Mouse (Mus musculus): ENCODE measurements around the gene Dis3l2.

Dis3l2 gene

GRCm38 (mm10) chr1:86916355-86916984 is 212.9 kb downstream of the Dis3l2 start:
- DNase-seq (ENCODE audit: low read depth, low spot score): no peak

- DNase-seq (ENCODE audit: low read depth, low spot score): no peak
These were observed 222.2 kb downstream of the Dis3l2 start for GRCm38 (mm10) chr1:86925776-86926175.

- no peak for DNase-seq (ENCODE audit: low read depth, low spot score)
These were observed 228.2 kb downstream of the Dis3l2 start for GRCm38 (mm10) chr1:86931606-86932379.

DNA sequence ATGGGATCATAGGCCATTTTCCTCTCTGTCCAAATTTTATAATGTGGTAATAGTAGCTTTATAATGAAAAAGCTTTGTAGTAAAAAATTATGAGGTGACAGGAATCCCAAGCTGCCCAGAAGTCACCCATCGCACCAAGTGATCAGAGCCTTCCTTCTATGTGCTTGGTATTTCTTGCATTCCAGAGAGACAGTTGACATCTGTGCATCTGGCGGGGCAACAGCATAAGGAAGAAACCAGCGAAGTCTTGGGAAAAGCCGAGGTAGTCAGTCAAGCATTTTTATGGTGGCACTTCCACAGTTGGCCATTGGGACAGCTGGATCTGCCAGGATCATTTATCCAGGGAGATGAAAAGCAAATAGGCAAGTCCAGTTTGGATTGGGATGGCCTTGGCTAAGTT is 229.2 kb downstream of the Dis3l2 start:
- DNase-seq (ENCODE audit: low read depth, low spot score): no peak

GRCm38 (mm10) chr1:86933656-86934055 is 230.0 kb downstream of the Dis3l2 start:
- no peak for DNase-seq (ENCODE audit: low read depth, low spot score)

DNA sequence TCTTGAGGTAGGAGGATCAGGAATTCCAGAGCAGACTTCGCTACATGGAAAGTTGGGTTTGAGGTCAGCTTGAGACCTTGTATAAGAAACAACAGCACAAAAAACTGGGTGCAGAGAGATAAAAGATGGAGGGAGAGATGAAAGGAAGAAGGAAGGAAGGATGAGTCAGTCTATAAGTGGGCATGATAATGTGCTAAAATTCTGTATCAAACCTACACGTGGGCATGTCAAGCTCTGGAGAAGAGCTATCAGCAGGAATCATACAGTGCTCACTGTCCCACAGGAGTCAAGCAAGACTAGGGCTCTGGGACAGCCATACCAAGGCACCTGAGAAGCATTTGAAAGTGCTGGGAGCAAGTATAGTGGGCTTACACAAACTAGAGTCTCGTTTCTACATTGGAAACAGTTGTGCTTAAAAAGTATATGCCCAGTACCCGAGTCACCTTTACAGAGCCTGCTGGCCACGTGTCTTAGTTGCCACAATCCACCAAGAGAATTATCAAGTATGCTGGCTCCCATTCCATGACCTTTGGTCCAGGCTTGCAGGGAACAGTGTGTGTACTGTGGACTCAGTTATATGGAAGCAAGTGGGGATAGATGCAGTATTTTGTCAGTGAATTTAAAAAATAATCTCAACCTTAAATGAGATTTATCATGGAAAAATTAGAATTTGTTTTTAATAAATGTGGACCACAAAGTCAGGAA is 248.0 kb downstream of the Dis3l2 start:
- no peak for DNase-seq (ENCODE audit: low read depth, low spot score)

- DNase-seq (ENCODE audit: low read depth, low spot score): no peak
These were observed 252.2 kb downstream of the Dis3l2 start for GRCm38 (mm10) chr1:86955801-86956200.

- peak; percentile 8 for DNase-seq (ENCODE audit: low read depth, low spot score)
These were observed 264.8 kb downstream of the Dis3l2 start for GRCm38 (mm10) chr1:86968261-86968964.

GRCm38 (mm10) chr1:86969173-86969725 is 265.6 kb downstream of the Dis3l2 start:
- no peak for DNase-seq (ENCODE audit: low read depth, low spot score)

DNA sequence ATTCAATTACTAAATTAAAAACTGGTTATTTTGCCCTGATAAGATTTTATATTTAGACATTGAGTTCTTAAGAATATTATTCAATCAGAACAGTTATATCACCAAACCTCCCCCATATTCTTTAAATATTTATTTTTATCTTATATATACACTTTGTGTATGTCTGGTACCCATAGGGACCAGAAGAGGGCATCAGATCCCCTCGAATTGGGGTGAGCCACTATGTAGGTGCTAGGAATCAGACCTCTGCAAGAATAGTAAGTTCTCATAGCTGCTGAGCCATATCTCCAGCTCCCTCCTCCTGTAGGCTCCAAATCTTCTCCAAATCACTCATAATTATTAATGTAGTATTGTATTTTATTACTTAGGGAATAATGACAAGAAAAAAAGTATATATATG is 269.1 kb downstream of the Dis3l2 start:
- DNase-seq (ENCODE audit: low read depth, low spot score): no peak

- DNase-seq (ENCODE audit: low read depth, low spot score): no peak
These were observed 273.4 kb downstream of the Dis3l2 start for GRCm38 (mm10) chr1:86977018-86977417.

DNA sequence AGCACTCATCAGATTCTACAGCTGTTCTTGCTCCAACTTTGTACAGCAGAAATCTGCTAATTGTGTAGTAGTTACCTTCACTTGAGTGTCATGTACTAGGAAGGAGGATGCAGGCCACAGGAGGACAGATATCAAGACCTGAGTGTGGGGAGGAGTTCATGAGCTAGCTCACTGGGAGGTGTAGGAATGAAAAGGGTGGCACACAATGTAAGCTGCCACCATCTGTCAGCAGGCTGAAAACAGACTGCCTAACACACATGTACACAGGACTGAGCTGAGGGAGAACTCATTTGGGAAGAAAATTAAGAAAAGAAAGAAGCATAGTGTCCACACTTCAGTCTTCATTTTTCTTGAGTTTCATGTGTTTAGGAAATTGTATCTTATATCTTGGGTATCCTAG is 282.8 kb downstream of the Dis3l2 start:
- no peak for DNase-seq (ENCODE audit: low read depth, low spot score)

DNA sequence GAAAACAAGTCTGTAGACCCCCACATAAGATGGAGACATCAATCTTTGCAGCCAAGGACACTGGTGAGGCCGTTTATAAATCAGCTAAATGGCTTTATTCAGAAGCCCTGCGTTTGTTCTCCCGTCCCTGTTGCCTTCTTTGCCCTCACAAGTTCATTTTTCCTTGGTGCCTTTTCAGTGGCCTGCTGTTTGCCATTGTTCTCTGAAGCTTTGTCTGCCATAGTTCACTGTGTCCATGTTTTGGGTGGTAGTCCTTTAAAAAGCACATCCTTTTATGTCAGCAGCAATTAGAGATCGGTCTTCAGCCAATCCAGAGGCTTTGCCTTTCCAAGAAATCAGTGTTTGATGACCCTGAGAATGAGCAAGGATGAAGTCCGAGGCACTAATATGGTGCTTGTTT is 289.2 kb downstream of the Dis3l2 start:
- DNase-seq (ENCODE audit: low read depth, low spot score): no peak

- no peak for DNase-seq (ENCODE audit: low read depth, low spot score)
These were observed 290.4 kb downstream of the Dis3l2 start for GRCm38 (mm10) chr1:86994023-86994422.

DNA sequence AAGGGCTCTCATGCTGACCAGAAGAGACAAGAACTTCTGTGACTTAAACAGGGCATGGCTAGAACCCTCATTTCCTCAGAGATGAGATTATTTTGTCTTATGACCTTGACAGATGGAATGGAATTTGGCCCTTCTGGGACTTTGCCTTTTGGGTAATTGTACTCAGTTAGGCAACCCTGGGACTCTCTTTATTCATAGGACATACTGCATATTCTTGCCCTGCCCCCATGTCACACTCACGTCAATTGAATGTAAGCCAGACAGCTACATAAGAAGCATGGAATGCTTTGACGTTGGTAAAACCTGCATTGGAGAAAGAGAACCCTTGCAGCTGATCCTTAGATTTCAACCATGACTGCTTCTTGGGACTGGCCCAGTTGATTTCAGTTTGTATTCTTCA is 294.4 kb downstream of the Dis3l2 start:
- DNase-seq (ENCODE audit: low read depth, low spot score): no peak

DNA sequence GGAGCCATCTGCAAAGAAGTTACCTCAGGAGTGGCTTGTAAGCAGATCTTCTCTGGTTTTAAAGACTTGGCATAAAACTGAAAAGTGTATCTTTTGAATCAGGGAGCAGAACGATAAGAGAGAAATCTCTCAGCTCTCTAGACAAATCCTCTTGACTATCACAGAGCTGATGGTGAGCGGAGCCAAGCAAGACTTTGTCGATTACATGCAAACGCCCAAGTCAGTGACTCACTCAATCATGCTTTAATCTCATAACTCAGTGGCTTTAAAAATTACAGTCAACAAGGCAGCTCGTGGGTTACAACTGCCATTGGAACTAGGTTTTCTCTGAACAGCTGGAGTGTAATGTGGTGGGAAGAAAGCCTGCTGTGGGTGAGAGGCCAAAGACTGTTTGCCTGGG is 297.8 kb downstream of the Dis3l2 start:
- DNase-seq (ENCODE audit: low read depth, low spot score): no peak

- DNase-seq (ENCODE audit: low read depth, low spot score): no peak
These were observed 299.0 kb downstream of the Dis3l2 start for GRCm38 (mm10) chr1:87002545-87003168.

DNA sequence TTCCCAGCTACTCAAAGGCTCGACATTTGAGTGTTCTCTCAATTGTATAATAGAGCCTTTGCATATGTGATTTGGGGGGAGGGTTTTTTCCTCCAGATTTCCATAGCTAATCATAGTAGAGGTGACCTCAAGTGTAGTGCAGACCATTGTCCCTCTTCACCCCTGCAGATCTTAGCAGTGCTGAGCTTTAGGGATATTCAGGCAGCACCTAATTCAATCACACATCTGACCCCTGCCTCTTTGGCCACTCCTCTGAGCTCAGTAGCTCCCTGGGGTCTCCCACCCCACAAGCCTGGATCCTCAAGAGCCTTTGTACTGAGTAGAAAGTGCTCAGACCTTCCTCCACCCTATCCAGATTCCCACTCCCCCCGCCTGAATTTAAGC is 299.6 kb downstream of the Dis3l2 start:
- no peak for DNase-seq (ENCODE audit: low read depth, low spot score)

- no peak for DNase-seq (ENCODE audit: low read depth, low spot score)
These were observed 302.8 kb downstream of the Dis3l2 start for GRCm38 (mm10) chr1:87006425-87006824.

DNA sequence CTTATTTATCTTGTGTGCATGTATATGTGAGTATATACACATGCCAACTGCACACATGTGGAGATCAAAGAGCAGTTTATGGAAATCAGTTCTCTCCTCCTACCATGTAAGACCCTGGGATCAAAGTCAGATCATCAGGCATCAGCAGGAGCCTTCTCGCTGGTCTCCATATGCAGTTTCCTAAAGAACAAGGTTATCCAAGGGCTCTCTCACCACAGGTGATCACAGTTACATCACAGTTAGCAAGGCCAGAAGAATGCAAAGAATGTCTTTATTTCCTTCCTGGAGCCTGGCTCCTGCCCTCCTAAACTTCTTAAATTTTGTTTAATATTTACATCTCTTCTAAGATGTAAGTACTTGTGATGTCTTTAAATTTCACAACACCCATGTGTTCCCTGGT is 304.6 kb downstream of the Dis3l2 start:
- DNase-seq (ENCODE audit: low read depth, low spot score): no peak

DNA sequence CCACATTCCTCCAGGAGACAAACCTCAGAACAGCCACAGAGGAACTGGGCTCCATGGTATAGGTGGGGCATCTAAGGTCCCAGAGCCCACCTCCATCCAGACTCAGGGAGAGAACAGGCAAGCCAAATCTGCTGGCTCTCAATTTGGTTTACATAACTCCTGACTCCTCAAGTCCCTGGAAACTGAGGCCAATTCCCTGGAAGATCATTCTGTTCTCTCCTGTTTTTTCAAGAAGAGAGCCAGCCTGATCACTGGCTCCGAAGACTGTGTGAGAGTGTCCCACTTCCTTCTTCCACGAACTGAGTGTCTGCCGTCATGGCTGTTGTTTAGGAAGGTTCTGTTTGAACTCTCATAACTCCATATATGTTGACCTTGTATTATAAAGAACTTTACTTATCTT is 305.5 kb downstream of the Dis3l2 start:
- DNase-seq (ENCODE audit: low read depth, low spot score): no peak

Measured in forelimb bud, embryonic 11.5 days (tissue).